Mouse (Mus musculus) retina, adult 2 months (tissue): ENCODE data around the gene Ildr2.

Experiments used
- DNase-seq: peaks from one replicate; pipeline ENCODE4 v3.0.0-alpha.2; 2012; ENCODE audit warnings: low read depth, low spot score

The Ildr2 gene

DNA sequence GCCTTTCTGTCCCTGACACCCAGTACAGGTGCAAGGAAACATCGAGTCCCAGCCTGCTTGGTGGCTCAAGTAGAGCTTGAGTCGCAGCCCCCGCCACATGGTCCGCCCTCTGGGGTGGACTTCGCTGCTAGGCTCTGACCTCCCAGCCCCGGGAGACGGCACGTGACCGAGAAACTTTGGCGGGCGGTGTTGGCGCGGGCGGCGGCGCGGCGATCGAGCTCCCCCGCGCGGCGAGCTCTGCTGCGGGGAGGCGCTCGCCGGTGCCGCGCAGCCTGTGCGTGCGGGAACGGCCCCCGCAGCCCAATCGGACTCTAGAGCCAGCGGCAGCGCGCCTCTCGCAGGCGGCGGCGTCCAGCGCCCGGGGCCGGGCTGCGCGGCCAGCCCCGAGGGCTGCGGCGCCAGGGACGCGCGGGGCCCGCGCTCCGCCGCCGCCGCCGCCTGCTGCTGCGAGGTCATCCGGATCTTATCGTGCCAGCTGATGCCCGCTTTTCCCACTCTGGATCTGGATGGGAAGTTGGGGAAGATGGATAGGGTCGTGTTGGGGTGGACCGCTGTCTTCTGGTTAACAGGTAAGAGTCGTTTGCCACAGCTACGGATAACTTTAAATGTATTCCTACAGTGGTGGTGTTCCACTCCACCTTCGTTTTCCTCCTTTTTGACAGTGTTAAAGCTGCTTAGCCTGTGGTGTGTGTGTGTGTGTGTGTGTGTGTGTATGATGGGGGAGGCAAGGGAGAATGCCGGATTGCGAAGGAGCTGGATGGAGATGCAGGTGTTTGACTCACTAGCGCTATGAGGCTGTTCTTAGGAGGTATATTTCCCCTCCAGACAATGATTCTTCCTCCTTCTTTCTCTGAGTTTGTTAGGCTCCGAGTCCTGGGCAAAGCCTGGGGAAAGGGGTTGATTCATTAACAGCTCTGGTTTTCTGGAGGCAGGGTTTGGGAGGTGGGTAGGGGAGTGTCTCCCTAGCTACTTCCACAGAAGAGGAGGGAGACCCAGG is at the start of gene Ildr2:
TSS of gene Ildr2 (plus strand) at position 242 of the 997 bp plus-strand sequence.
- DNase-seq = no peak

DNA sequence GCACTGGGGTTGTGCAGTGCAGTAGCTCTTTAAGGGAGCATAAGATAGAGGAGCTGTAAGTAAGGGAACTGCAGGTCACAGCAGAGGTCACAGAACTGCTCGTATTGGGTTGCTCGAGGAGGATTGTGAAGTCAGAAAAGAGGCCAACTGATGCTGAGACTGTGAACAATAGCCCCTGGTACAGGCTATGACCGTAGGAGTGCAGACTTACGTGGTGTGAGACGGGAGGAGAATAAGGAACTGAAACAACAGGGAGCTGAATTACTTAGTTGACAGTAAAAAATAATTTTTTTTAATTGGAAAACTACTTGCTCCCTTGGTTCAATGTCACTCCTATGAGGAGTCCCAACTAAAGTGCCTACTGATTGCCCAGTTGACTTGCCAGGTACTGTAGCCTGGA is 49.8 kb upstream of the Ildr2 start:
- no peak for DNase-seq

GRCm38 (mm10) chr1:166205159-166205558 is 48.8 kb upstream of the Ildr2 start:
- no peak for DNase-seq

DNA sequence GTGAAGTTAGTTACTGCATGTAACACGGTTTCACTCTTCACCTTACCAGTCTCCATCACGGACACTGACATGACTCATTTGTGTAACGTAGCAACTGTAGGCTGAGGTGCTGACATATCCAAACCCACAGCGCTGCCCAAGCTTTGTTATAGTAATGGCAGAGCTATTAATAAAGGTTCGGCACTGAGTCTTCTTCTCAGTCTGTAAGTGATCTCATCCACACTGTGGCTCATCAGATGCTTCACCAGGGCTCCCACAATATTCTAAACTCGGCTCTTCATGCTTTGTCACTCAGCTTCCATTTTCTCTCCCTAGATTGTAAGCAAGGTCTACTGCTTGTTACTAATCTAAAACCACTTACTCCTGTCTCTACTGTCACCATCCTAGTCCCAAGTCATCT is 44.6 kb upstream of the Ildr2 start:
- DNase-seq = no peak

DNA sequence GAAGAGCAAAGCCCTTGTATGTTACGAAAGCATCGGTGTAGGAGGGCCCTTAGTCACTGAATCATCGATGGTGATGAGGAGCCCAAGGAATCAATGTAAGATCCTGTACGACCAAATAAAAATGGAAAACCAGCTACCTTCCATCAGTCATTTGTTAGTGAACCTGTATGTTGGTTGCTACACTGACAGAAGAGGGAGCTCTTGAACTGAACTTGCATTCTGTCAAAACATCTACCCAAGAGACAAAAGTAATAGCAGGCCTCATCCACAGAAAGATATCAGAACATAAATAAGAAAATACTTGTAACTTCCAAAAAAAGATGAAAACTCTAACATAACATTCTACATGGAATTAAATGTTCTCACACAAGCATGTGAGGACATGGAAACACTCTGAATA is 39.8 kb upstream of the Ildr2 start:
- no peak for DNase-seq

- no peak for DNase-seq
Measured at GRCm38 (mm10) chr1:166238315-166238969, 15.5 kb upstream of the Ildr2 start, which contains the start of gene Mael. Gene Mael (minus strand): TSS chr1:166238747.

GRCm38 (mm10) chr1:166244285-166244684 is 9.7 kb upstream of the Ildr2 start:
- DNase-seq = no peak

DNA sequence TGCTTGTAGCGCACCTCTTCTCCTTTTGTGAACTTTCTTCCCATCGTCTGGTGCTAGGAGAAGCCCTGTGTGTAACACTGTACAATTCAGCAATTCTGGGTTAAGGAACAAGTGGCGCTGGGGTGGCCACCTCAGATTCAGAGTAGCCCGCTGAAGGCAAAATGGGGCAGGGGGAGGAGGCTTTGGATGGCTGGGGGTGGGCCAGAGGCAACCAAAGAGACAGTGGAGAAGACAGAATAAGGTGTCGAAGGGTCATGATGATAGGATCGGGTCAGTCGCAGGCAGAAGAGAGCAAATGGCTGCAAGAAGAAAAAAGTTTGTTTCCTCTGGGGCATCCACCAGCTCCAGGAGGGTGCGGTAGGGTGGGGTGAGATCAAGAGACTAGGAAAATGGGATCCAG is 1.2 kb downstream of the Ildr2 start:
- DNase-seq = no peak

DNA sequence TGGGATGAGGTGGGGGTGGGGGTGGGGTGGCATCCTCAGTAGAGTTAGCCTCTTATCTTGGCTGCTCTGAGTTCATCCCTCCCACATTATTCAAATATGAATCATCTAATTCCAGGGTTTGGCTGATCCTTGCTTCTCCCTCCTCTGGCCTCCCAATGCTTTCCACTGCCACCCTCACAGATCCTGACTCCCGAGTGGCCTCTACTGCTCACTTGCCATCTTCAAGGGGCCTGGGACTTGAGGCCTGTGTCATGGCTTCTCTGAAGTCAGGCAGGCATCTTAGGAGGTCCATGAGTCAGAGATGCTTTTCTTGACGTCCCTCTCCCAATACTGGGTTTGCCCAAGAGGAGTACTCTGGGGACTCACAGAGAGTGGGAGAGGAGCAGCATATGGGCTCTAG is 1.7 kb downstream of the Ildr2 start:
- no peak for DNase-seq

GRCm38 (mm10) chr1:166256302-166256701 is 2.4 kb downstream of the Ildr2 start:
- no peak for DNase-seq

DNA sequence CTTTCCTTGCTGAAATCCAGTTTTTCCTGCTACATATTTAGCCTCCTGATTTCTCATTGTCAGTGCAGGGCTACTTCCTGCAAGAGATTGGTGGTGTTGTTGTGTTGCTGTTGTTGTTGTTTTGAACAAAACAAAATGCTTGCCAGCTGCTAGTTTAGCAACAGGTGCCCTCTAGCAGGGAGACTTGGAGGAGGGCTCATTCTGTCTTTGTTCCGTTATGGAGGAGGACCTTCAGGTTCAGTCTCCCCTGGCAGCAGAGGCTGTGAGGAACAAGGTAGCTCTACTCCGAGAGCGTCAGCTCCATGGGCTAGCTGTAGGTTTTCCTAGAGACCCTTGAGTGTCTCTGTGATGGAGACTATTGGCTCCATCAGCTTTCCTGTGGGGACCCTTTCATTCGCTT is 3.0 kb downstream of the Ildr2 start:
- DNase-seq = no peak

GRCm38 (mm10) chr1:166259526-166259925 is 5.6 kb downstream of the Ildr2 start:
- no peak for DNase-seq

DNA sequence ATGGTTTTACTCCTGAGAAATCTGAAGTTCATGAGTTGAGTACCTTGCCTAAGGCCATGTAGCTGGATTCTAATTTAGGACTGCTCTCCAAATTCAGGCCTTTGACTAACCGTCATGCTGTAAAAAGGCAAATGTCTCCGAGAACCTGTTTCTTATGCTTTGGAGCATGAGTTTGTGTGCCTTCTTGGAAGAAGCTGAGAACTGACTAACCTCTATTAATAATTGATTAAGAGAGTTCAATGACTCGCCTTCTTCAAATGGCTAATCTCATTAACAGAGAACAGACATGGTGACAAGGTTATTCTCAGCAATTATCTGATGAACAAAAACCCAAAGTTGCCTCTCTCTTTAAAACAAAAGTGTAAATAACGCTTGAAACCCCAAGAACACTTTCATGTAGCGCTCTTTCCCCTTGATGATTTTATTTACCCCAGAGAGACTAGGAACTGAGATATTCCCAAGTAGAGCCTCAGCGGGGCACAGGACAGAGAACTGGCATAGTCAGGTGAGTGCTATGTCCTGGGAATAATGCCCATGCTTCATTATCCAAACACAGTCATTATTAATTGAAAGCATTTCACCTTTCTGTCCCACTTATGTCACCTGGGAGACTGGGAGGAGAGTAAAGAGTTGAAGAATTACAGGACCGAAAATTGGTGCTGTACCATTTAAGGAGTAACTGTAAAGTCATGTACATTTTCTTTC is 12.2 kb downstream of the Ildr2 start:
- no peak for DNase-seq

GRCm38 (mm10) chr1:166266918-166267317 is 13.0 kb downstream of the Ildr2 start:
- no peak for DNase-seq

DNA sequence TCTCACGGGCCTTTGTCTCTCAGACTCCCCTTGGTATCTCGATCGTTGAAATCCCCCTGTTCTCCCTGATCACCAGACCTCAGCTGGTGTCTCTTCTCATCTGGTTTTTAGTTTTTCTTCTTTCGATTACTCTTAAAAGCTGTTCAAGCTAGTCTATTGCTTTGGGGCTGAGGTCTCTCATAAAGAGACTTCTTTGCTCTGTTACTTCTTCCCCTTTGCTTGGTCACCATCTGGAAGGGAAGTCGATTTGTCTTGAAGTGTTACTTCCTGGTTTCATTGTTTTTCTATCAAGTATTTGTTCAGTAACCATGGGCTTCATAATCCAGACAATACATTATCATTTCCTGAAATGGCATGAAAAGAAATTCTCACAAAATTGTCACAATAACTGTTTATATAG is 14.3 kb downstream of the Ildr2 start:
- DNase-seq = no peak

DNA sequence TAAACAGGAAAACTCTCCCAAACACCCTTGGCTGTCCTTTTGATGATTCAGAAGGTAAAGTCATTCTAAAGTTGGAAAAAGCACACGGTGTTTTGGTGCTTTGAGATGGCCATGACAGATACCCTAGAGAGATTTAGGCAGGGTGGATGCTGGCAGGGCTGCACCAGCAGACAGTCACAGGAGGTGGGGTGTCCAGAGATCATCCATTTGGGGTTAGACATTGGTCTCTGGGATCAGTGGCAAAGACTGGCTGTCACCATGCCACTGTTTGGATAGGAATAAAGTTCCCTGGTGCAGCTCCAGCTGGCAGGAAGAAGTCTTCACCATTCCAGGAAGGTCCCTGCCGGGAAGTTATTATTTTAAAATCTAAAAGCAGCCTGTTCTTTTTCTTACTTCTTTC is 24.8 kb downstream of the Ildr2 start:
- DNase-seq = no peak

GRCm38 (mm10) chr1:166279580-166280206 is 25.8 kb downstream of the Ildr2 start:
- no peak for DNase-seq

- no peak for DNase-seq
Measured at GRCm38 (mm10) chr1:166280566-166280965, 26.6 kb downstream of the Ildr2 start.

DNA sequence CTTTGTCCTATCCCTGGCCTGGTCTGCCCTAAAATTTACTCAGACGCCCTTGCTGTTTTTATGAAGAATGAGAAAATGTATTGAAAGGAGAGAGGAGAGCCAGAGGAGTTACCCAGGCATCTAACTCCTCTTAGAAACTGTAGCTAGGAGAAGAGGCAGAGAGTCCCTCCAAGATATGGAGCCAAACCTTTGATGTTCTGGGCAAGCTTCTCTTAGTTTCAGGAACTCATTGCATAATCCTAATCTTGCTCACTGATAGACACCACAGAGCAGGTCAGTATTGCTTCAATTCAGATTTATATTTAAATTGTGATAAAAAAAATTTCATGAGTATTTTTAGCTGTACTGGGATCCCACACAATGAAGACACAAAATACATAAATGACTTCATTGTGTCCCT is 27.3 kb downstream of the Ildr2 start:
- no peak for DNase-seq

- DNase-seq = no peak
Measured at GRCm38 (mm10) chr1:166281836-166282235, 27.9 kb downstream of the Ildr2 start.

DNA sequence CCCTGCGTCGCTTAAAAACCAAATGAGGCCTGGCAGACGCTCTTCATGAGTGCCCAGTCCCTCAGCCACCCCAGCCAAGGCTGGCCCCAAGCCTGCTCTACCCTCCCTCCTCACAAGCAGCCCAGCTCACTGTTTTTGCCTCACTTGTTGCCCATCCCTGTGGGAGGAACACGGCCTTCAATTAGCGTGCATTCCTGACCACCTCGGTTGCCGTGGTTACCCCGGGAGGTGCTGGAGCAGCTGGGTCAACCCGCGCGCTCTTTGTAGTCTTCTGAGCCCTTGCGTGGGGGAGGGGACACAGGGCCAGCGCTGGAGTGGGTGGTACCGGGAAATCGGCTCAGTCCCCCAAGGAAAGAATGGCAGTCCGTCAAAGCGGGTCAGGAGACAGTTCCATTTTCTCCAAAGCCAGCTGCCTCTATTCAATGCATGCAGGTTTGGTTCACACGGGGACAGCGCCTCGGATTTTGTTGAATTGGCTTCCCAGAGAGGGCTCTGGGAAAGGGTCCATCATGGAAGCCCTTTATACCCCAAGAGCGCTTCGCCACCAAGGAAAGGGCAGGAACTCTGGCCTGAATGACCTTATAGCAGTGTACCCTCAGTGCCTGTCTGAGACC is 28.8 kb downstream of the Ildr2 start:
- DNase-seq = no peak
